Mouse (Mus musculus): ENCODE data around the gene BC004004.

- no peak for TF ChIP-seq CTCF (IDR thresholded peaks at IDR 0.05; ENCODE audit: borderline replicate concordance, insufficient read depth, low read depth, low read length)
- no peak for TF ChIP-seq POLR2A (IDR thresholded peaks at IDR 0.05; ENCODE audit: borderline replicate concordance, insufficient read depth, low read length)
Measured at GRCm38 (mm10) chr17:29258921-29259320, 9.7 kb upstream of the BC004004 start.

All from cerebellum, adult 2 months (tissue).